Mouse (Mus musculus): ENCODE data around the gene Ngf. TPM values are rescaled to one million over a fixed set of nuclear protein-coding genes. Genes with fewer than 3 reads are reported as not detected.

The Ngf gene
- polyA plus RNA-seq (2017; shearing (Covaris generic)), result not detected

DNA sequence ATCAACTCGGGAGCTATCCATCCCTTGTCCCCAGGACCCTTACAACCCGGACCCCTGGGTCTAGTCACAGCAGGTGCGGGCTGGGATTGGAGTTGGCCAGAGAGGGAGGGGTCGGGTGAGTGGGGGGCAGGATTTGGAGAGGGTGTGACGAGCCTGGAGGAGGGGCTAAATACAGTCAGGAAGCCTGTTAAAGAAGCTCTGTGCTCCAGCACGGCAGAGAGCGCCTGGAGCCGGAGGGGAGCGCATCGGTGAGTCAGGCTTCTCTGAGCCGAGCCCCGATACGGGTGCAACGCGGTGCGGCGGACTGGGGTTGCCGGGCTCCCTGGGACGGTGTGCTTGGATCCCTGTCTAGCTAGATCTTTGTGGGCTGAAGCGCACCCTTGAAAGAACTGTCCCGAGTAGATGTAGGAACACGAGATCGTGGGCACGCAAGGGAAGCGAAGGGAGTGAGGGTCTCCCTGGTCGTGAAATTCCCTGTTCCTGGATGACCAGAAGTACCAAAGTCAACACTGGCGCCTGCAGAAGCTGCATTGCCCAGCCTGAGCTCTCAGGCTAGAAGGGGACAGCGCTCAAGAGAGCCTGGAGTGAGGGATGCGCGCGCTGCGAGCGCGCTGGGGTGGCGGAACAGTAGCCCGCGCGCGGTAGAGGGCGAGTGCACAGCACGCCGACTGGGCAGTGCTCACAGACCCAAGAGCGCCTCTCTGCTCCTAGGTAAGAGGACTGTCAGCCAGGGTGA lies at the start of gene Ngf:
Gene Ngf, plus strand, starts transcription at position 207 of the 736 bp plus-strand sequence.
- ATAC-seq, result no peak

DNA sequence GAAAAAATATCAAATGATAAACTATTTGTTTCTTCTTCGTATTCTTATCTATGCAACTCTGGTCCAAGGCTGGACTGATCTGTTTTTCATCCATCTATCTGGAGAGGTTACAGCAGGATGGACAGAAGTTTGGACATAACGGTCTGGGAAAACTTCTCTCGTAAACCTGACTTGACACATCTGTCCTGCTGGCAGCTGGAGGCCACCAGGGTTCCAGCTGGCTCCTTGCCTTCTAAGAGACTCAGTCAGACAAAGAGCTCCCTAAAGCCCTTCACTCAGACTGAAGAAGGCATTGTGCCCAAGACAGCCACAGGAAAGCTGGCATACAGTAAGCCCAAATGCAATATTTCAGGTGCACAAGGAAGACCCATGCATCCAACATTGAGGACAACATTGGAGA lies 24.2 kb upstream of the Ngf start:
- ATAC-seq, result no peak

DNA sequence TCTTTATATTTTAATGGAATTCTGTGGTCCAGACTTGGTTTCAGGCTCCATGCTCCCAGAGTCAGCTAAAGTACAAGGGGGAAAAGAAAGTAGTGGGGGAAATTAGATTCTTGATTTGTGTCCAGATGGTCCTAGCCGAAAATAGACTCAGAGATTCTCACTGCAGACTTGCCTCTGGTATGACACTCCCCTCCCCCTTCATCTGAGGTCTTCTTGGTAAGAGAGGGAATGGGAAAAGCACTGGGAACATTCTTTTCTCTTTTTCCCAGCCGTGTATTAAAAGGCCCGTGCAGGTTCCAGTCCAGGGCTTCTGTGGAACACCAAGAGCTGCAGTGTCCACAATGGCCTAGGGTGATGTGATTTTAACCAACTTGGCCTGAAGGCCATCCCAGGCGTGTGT lies 23.0 kb upstream of the Ngf start:
- ATAC-seq, result no peak

DNA sequence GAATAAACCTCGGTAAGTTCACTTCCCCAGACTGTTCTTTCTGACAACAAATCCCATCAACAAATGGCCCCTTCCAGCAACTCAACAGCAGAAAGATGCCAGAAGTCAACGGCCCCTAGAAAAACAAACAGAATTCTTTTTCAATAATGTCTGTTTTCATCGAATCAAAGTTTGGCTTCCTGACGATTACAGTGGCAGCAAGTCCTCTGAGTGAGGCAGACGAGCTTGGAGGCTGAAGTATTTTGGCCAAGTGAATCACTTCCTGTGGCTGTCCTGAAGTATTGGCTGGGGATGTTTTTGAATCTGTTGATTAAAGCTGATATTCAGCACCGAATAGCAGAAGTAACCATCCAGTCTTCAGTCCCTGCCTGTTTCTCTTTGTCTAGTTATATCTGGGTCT lies 15.2 kb upstream of the Ngf start:
- ATAC-seq, result no peak

DNA sequence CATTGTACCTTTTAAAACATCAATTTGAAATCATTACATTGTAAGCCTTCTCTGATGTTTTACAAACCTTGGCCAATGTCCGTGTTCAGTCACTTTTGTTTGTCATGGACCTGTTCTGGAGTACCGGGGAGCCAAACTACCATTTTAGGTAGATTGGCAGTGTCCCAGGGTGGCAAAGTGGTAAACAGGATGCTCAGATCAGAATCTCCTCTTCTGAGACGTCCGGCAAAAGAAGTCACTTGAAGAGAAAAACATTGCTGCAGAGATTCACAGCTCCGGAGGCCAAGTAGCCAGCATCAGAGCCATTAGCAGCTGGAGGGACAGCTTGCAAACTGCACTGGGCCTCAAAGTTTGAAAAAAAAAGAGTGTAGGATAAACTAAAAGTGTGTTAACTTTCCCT lies 9.2 kb upstream of the Ngf start:
- ATAC-seq, result no peak

DNA sequence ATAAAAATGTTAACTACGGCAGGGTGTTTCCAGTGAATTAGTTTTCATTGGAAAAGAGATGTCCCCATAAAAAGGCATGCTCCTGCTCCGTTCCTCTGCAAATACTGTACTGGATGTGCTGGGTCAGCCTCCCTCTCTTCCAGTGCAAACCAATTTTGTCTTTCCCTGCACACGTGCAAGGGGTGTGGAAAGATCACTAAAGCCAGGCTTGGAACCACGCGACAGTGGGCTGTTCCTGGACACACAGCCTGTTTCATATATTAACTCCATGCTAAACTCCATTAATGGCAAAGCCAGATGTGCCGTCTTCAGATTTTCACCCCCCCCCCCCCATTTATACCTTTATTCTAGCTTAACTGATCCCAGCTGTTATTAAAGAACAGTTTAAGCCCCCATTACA lies 8.7 kb upstream of the Ngf start:
- no peak for ATAC-seq

DNA sequence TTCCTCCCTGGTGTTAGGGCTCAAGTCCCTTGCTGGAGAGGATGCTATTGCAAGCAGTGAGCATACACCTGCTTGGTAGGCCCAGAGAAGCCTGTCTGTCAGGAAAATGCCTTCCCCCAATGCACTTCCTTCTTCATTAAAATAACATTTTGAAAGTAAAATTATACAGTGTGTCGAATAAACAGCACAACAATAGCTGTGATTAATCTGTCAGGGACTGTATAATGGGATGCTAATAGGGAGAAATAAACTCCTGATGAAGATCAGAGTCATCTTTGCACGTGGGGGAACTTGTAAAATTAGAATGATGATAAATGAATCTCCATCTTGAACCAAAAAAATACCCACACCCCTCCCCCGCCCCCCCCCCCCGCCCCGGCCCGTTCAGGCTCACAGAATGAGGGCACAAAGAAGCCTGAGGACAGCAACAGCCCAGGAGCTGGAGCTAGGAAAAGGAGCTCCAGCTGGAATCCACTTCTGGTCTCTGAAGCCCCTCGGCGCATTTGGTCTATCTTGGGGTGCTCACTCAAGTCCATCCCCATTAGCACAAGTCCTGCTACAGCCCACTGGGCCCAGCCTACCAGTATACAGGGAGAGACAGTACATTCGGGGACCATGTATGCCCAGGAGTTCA lies 6.9 kb upstream of the Ngf start:
- ATAC-seq, result no peak

DNA sequence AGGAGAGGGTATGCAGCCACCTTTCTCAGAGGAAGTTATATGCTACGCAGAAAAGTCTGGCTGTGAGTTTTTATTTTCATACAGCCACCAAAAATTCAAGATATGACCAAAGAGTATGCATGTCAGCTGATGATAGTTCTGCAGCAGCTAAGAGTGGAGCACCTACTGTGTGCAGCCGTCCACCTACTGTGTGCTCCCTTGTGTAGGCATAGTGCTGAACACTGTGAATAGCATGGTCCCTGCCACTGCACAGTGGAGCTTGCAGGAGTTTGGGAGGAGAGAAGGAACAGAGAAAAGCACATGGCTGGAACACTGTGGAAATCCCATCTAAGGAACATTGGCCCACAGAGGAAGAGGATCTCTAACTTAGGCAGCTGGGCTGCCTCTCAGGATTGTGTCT lies 6.4 kb upstream of the Ngf start:
- no peak for ATAC-seq

DNA sequence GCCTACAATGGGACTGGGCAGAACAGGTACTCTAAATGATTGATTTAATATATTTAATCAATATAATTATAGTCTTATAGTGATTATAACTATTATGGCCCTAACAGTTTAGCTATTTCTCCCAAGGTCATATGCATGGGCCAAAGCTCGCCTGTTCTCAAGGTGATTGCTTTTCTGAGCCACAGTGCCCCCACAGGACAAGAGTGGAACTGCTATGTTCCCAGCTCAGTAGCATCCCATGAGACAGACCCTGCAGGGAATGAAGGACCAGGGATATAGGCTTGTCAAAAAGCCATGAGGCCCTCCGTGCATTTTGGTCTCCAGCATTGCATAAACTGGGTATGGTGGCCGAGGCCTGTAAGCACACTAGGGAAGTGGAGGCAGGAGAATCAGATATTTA lies 3.1 kb upstream of the Ngf start:
- no peak for ATAC-seq

DNA sequence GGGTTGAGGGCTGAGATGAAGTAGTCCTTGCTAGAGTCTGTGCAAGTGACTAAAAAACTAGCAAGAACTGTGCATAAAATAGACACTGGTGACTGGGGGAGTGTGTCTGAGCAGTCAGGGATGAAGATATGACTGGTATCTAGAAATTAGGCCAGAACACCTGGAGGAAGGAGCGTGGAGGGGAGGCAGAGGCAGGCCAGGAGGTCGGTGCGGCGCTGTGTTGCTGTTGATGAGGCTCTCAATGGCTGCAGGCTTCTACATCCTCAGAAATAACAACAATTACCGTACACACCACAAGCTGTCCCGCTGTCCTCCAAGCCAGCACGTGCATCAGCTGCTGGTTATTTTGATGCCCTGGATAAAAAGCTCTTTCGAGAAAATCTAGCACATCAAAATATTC lies 2.6 kb upstream of the Ngf start:
- no peak for ATAC-seq

DNA sequence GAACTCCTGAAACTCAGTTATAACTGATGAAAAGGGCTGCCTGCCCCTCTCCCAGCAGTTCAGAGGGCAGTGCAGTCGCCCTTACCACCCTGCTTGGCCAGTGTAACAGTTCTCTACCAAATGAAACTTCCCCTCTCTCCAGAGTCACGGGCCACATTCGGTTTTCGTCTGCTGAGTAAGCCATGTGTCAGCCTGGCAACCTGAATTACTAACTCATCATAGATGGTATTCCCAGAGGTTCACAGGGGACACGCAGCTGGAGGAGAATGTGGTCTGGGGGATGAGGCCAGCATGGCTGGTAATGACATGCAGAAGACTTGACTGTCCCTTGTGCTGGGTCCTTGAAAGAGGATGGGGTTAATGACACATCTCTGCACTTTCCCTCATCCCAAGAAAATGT lies 1.5 kb downstream of the Ngf start:
- no peak for ATAC-seq

DNA sequence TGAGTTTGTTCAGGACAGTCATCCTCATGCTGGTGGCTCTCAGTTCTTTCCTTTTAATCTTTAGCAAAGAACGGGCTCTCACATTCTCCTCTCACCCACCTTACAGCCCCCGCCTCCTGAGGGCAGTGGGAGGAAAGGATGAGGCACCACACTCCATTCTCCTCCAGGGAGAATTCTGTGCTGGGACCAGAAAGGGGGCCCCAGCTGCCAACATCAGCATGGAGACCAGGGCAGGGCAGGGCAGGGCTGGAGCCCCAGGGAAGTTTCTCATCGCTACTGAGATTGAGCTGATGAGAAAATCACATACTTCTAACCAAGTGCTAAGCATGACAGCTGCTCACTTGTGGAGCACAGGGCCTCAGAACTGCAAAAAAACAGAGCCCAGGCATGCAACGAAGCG lies 2.1 kb downstream of the Ngf start:
- no peak for ATAC-seq

DNA sequence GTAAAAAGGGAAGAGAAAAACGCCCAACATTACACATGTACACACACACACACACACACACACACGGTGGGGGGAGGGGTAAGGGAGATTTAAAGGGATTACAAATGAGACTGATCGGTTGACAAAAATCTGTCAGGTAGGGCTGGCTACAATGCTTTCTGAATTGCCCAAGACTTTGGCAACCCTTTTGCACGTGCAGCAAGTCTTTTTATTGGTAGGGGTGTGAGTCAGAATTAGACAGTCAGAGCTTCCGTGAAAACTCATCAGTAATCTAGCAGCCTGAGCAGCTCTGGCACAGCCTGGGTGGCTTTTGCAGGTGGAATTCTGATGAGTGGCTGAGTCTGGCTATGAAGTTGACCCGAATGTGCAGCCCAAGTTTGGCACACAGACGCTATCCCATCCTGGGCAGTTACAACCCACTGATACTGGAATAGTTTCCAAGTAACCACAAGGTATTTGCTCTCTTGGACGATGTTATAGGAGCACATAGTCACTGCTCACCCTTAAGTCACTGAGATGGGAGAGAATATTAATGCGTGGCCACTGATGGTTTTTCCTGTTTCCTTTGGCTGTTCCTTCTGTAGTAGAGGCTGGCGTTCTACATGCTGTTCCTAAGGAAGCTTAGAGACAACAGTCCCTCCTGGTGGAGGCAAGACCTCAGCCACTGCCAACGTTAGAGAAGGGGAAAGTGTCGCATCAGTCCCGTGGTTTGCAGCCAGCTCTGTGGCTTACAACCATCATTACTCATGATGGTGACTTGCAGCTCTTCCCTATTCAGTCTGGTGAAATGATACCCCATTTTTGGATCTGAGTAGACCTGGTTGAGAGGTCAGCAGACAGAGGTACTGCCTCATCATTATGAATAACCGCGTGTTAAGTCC lies 4.8 kb downstream of the Ngf start:
- ATAC-seq, result no peak

DNA sequence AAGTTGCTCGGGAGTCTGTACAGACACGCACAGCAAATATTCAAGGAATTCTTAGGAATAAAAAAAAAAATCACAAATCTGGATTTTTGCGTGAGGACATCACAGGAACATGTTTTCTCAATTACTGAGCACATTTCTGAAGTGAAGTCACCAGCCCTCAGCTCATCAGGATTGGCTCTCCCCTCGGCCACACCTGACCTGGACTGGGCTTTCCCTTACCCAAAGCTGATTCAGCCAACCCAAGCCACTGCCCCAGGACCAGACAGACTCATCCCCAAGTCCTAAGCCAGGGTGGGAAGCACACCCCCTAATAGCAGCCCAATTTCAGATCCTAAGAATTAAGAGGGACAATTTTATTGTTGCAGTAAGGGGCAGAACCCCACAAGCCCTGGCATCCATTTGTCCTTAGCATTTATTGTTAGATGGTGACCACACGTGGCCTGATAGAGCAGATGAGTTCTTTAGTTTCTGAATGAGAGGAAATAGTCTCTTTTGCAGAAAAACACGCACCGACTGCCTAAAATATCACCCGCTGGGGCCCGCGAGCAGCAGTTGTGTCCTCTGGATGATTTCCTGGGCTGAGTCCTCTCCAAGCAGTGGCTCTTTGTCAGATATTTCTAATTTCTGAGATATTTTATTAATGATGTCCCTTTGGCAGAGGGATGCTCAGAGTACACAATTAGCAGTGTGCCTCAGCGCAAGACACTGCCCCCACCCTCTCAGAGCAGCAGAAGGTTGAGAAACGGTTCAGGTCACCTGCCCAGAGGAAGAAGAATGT lies 8.4 kb downstream of the Ngf start:
- ATAC-seq, result no peak

DNA sequence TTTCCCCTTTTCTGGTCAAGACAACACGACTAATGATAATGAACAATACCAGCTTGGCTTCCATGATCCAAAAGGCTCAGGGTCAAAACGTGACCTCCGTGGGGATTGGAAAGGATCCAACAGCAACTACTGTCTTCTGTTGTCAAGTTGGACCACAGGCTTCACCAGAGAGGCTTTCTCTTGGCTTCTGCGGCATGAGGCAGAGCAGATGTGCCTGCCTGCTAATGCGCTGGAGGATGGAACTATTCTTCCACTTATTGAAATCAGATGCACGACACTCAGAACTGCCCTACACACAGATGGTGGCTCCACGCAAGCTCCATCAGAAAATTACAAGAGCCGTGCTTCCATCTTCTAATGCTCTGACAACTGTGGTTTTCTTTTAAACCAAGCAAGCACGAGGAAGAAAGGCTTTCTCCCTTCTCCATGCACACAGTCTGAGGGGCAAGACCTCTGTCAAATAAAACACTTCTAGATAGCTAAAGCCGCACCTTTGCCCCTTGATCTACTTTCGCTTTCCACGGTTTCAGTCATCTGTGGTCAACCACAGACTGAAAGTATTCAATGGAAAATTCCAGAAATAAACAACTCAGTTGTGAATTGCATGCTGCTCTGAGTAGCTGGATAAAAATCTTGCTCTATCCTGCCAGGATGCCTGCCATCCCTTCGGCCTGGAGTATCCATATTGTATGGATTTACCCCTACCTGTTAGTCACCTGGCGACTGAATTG lies 20.8 kb downstream of the Ngf start:
- no peak for ATAC-seq

DNA sequence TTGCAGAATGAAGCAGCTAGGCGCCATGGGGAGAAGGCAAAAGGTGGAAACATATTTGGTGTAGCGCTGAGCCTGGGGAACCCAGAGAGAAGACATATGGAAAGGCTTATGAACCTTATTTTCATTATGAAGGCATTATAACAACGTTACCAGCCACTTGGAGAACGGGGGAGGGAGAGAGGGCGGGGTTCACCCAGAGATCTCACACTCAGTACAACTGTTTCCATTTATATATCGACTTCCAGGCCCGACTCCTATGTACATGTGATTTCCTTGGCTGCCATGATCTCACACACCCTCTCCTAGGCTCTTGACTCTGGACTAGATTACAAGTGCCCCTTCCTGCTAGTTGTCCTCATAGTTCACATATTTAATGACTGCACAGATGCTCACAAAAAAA lies 28.4 kb downstream of the Ngf start:
- ATAC-seq, result no peak

DNA sequence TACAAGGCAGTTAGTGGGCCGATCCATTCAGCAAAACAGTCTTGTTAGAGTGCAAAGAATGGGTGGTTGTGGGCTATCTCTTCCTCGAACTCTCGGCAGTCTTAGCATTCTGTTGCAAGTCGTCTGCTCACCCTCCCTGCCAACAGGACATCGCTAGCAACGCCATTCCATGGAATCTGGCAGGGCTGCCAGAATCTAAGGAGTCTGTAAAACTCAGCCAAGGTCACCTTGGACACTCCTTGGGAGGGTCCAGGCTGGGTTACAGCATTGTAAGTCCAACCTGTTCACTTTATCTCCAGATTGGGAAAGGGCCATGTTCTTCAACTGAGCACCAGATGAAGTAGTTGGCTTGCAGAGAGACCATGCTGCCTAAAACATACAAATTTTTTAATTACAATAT lies 29.2 kb downstream of the Ngf start:
- no peak for ATAC-seq

DNA sequence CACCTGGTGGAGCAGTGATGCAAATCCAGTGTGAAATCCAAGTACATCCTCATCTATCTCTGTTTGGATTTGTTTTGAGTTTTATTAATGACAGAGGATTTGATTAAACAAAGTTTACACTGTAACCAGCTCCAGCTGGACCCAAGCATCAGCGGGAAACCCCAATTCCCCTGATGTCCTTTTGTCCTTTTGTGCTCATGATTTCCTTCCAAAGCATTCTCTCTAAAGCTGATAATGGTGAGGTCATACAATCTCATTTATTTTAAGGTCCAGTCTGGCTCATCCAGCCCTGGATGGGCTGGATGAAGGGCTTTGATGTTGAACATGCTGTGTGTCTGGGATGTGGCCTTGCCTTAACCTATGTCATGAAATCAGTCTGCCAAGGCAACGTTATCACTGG lies 30.3 kb downstream of the Ngf start:
- ATAC-seq, result no peak

DNA sequence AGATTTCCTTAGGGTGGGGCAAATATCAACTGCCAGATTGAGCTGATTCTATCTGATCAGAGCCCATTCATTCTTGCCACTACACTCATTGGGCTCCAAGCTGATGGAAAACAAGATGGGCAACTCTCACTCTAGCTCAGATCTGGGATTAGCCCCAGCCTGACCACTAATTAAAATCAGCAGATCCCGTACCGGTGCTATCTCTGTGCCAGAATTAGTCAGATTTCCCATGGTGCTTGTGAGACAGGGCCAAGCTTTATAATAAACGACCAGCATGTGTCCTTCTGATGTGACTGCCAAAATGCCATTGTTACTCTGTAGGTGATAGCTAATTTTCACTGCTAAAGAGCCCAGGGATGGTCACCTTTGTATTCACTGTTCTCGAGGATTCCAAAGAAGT lies 31.5 kb downstream of the Ngf start:
- no peak for ATAC-seq

DNA sequence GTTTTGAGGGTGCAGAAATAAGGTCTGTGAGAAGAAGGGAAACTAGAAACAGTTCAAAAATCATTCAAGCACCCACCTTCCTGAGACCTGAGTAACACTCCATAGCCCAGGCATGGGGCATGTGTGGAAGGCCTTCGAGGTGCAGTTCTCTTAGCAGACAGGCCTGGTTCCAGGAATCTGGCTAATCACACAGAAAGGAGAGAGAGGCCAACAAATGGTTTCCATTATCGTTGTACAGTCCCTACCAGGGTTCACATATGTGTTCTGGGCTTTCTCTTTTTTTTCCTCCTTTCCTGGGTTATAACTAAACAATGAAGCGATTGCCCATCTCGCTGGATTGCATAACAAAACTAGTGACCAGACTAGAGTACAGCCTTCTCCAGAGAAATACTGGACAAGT lies 35.4 kb downstream of the Ngf start:
- no peak for ATAC-seq

DNA sequence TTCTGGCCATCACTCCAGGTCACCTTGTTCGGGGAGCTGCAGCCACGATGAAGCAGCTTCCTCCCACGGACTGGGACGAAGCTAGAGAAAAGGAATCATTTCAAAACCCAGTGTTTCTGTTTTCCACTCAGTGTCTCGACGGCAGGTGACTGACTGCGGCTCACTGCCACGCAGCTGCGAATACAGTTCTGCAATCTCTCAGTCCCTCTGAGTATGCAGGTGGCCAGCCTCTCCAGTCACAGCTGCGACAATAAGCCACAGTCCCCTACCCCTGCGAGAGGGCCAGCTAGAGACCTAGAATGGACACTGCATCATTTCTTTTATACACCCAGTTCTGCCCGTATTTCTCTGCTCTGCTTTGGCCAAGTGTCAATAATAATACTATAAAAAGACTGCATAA lies 36.3 kb downstream of the Ngf start:
- no peak for ATAC-seq

DNA sequence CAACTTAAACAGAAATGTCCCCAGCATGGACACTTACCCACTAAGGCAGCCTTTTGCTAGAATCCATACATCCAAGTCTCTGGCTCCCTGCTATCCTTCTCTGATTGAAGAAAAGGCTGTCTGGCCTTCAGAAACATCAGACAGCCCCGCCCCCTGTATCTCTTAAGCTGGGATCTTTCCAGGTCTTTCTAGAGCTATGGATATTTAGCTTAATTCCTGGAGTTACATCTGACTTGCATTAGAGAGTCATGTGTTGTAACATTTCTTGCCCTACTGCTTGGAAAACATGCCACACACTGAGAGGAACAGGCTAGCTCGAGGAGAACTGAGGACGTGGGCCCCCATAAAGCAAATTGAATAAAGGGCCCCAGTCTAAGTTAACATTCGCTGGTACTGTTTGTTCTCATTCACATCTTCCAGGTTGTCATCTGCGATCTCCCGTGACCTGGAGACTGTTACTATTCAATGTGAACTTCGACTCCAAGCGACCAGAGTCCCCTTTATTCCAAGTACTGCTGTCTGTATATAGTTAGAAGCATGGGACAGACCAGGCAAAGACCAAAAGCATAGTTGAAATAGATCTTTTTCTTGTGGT lies 38.0 kb downstream of the Ngf start:
- no peak for ATAC-seq
